Mouse (Mus musculus) testis, adult 2 months (tissue): ENCODE measurements around the gene Gm12830.

Experiments used
- CTCF ChIP-seq: fragments of 200-500 bp; IDR thresholded peaks from 2 replicates; pipeline ENCODE4 v1.5.1; 2012; ENCODE audit warnings: low read depth, mild to moderate bottlenecking, inconsistent platforms, low read length, moderate library complexity; ENCODE audit not compliant: control insufficient read depth, insufficient read depth, insufficient replicate concordance
- POLR2A ChIP-seq: fragments of 200-500 bp; IDR thresholded peaks from 2 replicates; pipeline ENCODE4 v1.6.1; 2012; ENCODE audit warnings: low read depth, mild to moderate bottlenecking, inconsistent platforms, low read length, moderate library complexity; ENCODE audit not compliant: control insufficient read depth

DNA sequence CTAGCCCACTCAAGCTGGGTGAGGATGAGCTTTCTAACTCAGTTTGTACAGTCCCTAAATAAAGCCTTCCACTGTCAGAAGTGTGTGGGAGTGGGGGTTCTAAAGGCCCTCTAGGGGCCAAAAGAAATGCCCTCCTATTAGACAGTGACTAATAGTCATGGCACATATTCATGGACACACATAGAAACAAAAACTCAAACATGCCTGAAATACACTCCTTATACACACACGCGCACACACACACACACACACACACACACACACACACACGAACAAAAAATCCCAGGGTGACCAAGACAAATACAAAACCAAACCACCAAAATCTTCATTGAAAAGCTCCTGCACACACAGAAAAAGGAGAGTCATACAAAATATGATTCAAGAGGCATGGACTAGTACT, 84.0 kb downstream of the Gm12830 start:
- TF ChIP-seq CTCF (no peak), POLR2A (no peak)
